Mouse (Mus musculus): ENCODE measurements around the gene Dis3l. TPM values are rescaled to one million over a fixed set of nuclear protein-coding genes. Genes with fewer than 3 reads are reported as not detected.
"Not testable (repeated sequence)": the region's sequence is repeated elsewhere in the genome, so short reads cannot be mapped to it uniquely, and the experiment has no call there.

Dis3l gene
- polyA plus RNA-seq, 1 experiment: 2.5 TPM

- H3K9me3 ChIP-seq: no peaks in the 10 kb centered on the region
- H3K4me1 ChIP-seq: peaks cover 22% of the 10 kb centered on the region
- H3K4me3 ChIP-seq (replicated peaks): peak within 1 kb of the TSS; percentile 92
- no peak for TF ChIP-seq GATA1 (IDR thresholded peaks at IDR 0.05; ENCODE audit: borderline replicate concordance, low read length)
- no peak; the same call in 1 of the 2 replicates for TF ChIP-seq FLI1 (IDR thresholded peaks at IDR 0.05; ENCODE audit: low read length)
- H3K27me3 ChIP-seq (replicated peaks): no peaks in the 10 kb centered on the region
- H3K36me3 ChIP-seq (replicated peaks; ENCODE audit: low read length): peaks cover 11% of the 10 kb centered on the region
Measured at GRCm38 (mm10) chr9:64281105-64281780, 59.8 kb downstream of the Dis3l start, which contains the start of gene Tipin. Gene Tipin (plus strand): TSS chr9:64281581.

DNA sequence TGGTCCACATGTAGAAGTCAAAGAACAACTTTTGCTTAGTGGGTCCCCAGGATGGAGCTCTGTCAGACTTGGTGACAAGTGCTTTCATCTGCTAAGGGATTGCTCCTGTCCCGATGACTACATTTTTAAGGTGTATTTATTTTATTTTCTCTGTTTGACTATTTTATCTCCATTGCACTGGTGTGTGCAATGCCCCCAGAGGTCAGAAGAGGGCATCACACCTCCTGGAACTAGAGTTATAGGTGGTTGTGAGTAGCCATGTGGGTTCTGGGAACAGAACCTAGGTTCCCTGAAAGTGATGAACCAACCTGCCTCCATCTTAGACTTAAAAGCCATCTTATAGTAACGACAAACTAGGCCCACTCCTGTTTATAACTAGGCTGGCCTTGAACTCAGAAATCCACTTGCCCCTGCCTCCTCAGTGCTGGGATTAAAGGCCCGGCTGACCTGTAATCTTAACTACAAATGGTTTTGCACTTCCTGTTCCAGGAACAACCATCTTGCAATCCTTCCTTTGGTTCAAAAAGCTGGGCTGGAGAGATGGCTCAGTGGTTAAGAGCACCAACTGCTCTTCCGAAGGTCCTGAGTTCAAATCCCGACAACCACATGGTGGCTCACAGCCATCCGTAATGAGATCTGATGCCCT lies 62.3 kb downstream of the Dis3l start:
- peaks cover under 1% of the 10 kb centered on the region for H3K36me3 ChIP-seq (replicated peaks; ENCODE audit: low read length)
- H3K4me1 ChIP-seq: peaks cover 17% of the 10 kb centered on the region
- no peaks in the 10 kb centered on the region for H3K27me3 ChIP-seq (replicated peaks)
- TF ChIP-seq FLI1 (IDR thresholded peaks at IDR 0.05; ENCODE audit: low read length) (no peak), GATA1 (IDR thresholded peaks at IDR 0.05; ENCODE audit: borderline replicate concordance, low read length) (no peak)
- H3K9me3 ChIP-seq: no peaks in the 10 kb centered on the region
- no peak overlapping the region for H3K4me3 ChIP-seq (replicated peaks)

GRCm38 (mm10) chr9:64277706-64278105 lies 63.4 kb downstream of the Dis3l start:
- Histone ChIP-seq H3K27me3 (replicated peaks) (no peaks in the 10 kb centered on the region), H3K9me3 (no peaks in the 10 kb centered on the region), H3K4me1 (peaks cover 11% of the 10 kb centered on the region), H3K36me3 (replicated peaks; ENCODE audit: low read length) (no peaks in the 10 kb centered on the region), H3K4me3 (replicated peaks) (no peak overlapping the region)
- TF ChIP-seq FLI1 (IDR thresholded peaks at IDR 0.05; ENCODE audit: low read length): no peak
- TF ChIP-seq GATA1 (IDR thresholded peaks at IDR 0.05; ENCODE audit: borderline replicate concordance, low read length): no peak

DNA sequence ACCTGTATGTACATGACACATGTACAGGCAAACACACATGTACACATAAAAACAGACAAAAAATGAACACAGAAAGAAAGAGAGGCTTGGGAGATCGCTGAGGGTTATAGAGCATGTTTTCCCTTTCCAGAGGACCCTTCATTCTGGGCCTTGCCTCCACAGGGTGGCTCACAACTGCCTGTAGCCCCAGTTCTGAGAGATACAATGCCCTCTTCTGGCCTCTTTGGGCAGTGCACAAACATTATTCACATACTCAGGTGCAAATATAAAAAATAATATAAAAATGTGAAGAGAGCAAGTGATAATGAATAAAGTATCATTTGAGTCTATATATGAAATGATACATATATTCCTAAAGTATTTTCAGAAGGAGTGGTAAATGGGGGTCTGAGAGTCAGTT lies 66.2 kb downstream of the Dis3l start:
- Histone ChIP-seq H3K9me3 (no peaks in the 10 kb centered on the region), H3K4me1 (peaks cover 9% of the 10 kb centered on the region), H3K36me3 (replicated peaks; ENCODE audit: low read length) (no peaks in the 10 kb centered on the region), H3K27me3 (replicated peaks) (peaks cover 2% of the 10 kb centered on the region), H3K4me3 (replicated peaks) (no peak overlapping the region)
- TF ChIP-seq FLI1 (IDR thresholded peaks at IDR 0.05; ENCODE audit: low read length): no peak
- TF ChIP-seq GATA1 (IDR thresholded peaks at IDR 0.05; ENCODE audit: borderline replicate concordance, low read length): no peak

- peaks cover 2% of the 10 kb centered on the region for H3K27me3 ChIP-seq (replicated peaks)
- H3K4me3 ChIP-seq (replicated peaks): no peak overlapping the region
- no peaks in the 10 kb centered on the region for H3K36me3 ChIP-seq (replicated peaks; ENCODE audit: low read length)
- no peak for TF ChIP-seq GATA1 (IDR thresholded peaks at IDR 0.05; ENCODE audit: borderline replicate concordance, low read length)
- TF ChIP-seq FLI1 (IDR thresholded peaks at IDR 0.05; ENCODE audit: low read length): no peak
- H3K4me1 ChIP-seq: peaks cover 9% of the 10 kb centered on the region
- H3K9me3 ChIP-seq: no peaks in the 10 kb centered on the region
Measured at GRCm38 (mm10) chr9:64274291-64274690, 66.8 kb downstream of the Dis3l start.

DNA sequence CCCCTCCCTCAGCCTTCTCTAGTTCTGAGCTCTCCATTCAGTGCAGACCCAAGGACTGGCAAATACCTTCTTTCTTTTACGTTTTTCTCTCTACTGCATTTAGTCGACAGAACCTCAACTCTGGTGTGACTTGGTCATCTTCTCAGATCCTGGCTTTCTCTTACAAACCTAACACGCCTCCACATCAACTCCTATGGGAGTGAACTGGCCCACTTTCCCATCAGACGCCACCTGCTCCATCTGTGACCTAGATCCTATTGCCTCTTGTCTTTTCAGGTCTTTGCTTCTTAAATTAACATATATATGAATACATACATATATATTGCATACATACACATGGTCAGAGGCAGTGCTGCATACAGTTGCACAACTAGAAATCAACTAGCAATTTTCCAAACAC lies 67.3 kb downstream of the Dis3l start:
- peaks cover 2% of the 10 kb centered on the region for H3K27me3 ChIP-seq (replicated peaks)
- no peaks in the 10 kb centered on the region for H3K9me3 ChIP-seq
- no peak overlapping the region for H3K4me3 ChIP-seq (replicated peaks)
- TF ChIP-seq FLI1 (IDR thresholded peaks at IDR 0.05; ENCODE audit: low read length): no peak
- TF ChIP-seq GATA1 (IDR thresholded peaks at IDR 0.05; ENCODE audit: borderline replicate concordance, low read length): no peak
- H3K4me1 ChIP-seq: peaks cover 9% of the 10 kb centered on the region
- H3K36me3 ChIP-seq (replicated peaks; ENCODE audit: low read length): no peaks in the 10 kb centered on the region

DNA sequence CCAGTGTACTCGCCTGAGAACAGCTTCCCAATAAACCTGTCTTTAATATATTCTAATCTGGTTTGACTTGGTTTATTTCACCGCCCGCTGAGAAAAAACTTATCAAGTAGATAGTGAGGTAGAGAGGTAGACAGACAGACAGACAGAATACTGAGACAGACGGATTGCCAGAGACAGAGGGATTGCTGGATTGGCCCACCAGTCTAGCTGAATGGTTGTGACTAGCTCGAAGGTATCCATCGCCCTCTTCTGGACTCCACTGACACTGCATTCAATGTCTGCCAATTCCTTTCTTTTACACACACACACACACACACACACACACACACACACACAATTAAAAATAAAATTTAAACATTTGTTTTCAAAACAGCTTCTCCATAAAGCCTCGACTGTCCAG lies 68.5 kb downstream of the Dis3l start:
- Histone ChIP-seq H3K4me3 (replicated peaks) (no peak overlapping the region), H3K27me3 (replicated peaks) (peaks cover 2% of the 10 kb centered on the region), H3K4me1 (peaks cover 12% of the 10 kb centered on the region), H3K36me3 (replicated peaks; ENCODE audit: low read length) (no peaks in the 10 kb centered on the region), H3K9me3 (no peaks in the 10 kb centered on the region)
- no peak for TF ChIP-seq FLI1 (IDR thresholded peaks at IDR 0.05; ENCODE audit: low read length)
- TF ChIP-seq GATA1 (IDR thresholded peaks at IDR 0.05; ENCODE audit: borderline replicate concordance, low read length): no peak

DNA sequence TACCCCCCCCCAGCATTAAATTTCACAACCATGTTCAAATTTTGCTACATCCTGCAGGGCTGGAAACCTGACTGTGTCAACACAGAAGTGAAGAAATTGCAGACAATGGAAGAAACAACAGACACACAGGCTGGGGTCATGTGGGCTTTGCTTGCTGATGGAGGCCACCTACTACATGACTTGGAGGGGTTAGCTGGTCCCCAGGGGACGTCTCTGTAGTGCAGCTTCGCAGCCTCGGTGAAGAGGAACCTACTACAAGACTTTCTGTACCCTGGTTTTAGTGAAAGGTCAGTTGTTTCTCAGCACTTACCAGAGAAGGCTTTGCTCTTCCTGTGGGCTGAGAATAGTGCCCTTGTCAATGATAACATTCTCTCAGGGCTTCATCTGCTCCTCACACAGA lies 69.8 kb downstream of the Dis3l start:
- Histone ChIP-seq H3K27me3 (replicated peaks) (peaks cover 2% of the 10 kb centered on the region), H3K9me3 (no peaks in the 10 kb centered on the region), H3K4me1 (peaks cover 12% of the 10 kb centered on the region), H3K4me3 (replicated peaks) (no peak overlapping the region), H3K36me3 (replicated peaks; ENCODE audit: low read length) (no peaks in the 10 kb centered on the region)
- TF ChIP-seq GATA1 (IDR thresholded peaks at IDR 0.05; ENCODE audit: borderline replicate concordance, low read length) (no peak), FLI1 (IDR thresholded peaks at IDR 0.05; ENCODE audit: low read length) (no peak)

DNA sequence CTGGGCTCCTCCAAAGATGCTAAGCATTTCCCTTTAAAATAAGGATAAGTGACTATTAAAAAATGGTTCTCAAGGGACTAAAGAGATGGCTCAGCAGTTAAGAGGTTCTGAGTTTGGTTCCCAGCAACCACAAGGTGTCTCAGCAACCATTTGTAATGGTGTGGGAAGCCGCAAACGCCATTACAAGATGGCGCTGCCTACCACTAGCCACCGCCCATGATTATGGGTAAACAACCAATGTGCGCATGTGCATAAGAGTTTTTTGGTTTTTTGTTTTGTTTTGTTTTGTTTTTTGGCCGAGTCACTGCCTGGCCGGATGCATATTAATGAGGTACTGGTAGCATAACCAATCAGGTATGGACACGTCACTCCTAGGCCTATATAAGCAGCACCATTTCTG lies 72.3 kb downstream of the Dis3l start:
- not testable (repeated sequence) for H3K36me3 ChIP-seq (replicated peaks; ENCODE audit: low read length); H3K4me3 ChIP-seq (replicated peaks); H3K27me3 ChIP-seq (replicated peaks); H3K9me3 ChIP-seq
- peaks cover 12% of the 10 kb centered on the region for H3K4me1 ChIP-seq

GRCm38 (mm10) chr9:64268196-64268595 lies 72.9 kb downstream of the Dis3l start:
- Histone ChIP-seq H3K27me3 (replicated peaks) (peaks cover 2% of the 10 kb centered on the region), H3K4me1 (peaks cover 12% of the 10 kb centered on the region), H3K36me3 (replicated peaks; ENCODE audit: low read length) (no peaks in the 10 kb centered on the region), H3K4me3 (replicated peaks) (no peak overlapping the region), H3K9me3 (no peaks in the 10 kb centered on the region)
- TF ChIP-seq FLI1 (IDR thresholded peaks at IDR 0.05; ENCODE audit: low read length) (no peak), GATA1 (IDR thresholded peaks at IDR 0.05; ENCODE audit: borderline replicate concordance, low read length) (no peak)

Measured in megakaryocyte, embryonic 14.5 days (primary cell).